Mouse (Mus musculus): ENCODE results near the gene P4ha1. TPM values are rescaled to one million over a fixed set of nuclear protein-coding genes. Genes with fewer than 3 reads are reported as not detected.

Gene P4ha1
- polyA plus RNA-seq, 1 experiment, result 7.1 TPM

DNA sequence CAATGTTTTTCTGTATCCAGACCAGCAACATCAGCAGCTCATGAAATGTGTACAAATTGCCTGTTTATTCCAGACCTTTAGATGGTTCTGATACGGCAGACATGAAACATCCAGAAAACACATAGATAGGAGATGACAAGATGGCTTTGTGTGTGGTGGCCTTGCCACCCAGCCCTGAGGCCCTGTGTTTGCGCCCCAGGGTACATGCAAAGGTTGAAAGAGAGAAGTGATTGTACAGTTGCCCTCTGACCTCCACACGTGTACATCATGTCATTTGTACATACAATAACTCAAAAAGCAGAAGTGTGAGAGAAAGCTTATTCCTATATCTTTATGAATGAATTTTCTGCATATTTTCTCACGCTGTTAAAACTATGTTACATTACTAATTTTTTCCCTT is 10.3 kb downstream of the P4ha1 start:
- DNase-seq (ENCODE audit: low read depth in 1 of 2, low spot score in 2 of 2), result no peak
- WGBS, result 64% methylated on average over 4 of the region's 4 CpGs
- Histone ChIP-seq H3K4me3 (ENCODE audit: extremely low read depth, insufficient read depth, insufficient read length) (no peak overlapping the region), H3K27ac (ENCODE audit: insufficient read depth, low read length) (no peak overlapping the region), H3K27me3 (ENCODE audit: control insufficient read depth, insufficient read depth, low read length) (no peaks in the 10 kb centered on the region), H3K36me3 (ENCODE audit: control insufficient read depth, insufficient read depth, low read length) (no peaks in the 10 kb centered on the region), H3K4me1 (ENCODE audit: control insufficient read depth, insufficient read depth, insufficient read length) (peaks cover 12% of the 10 kb centered on the region)
- TF ChIP-seq POLR2A (IDR thresholded peaks at IDR 0.05; ENCODE audit: low read depth, low read length), result no peak
- TF ChIP-seq CTCF (IDR thresholded peaks at IDR 0.05; ENCODE audit: extremely low read depth, insufficient read depth, insufficient read length, insufficient replicate concordance), result no peak

GRCm38 (mm10) chr10:59334899-59335798 is 12.1 kb downstream of the P4ha1 start:
- no peak overlapping the region for H3K4me3 ChIP-seq (ENCODE audit: extremely low read depth, insufficient read depth, insufficient read length)
- DNase-seq (ENCODE audit: low read depth in 1 of 2, low spot score in 2 of 2), result no peak
- no peak for TF ChIP-seq POLR2A (IDR thresholded peaks at IDR 0.05; ENCODE audit: low read depth, low read length)
- TF ChIP-seq CTCF (IDR thresholded peaks at IDR 0.05; ENCODE audit: extremely low read depth, insufficient read depth, insufficient read length, insufficient replicate concordance), result no peak
- H3K36me3 ChIP-seq (ENCODE audit: control insufficient read depth, insufficient read depth, low read length), result peaks cover 2% of the 10 kb centered on the region
- WGBS, result 23% methylated on average over 4 of the region's 4 CpGs
- H3K4me1 ChIP-seq (ENCODE audit: control insufficient read depth, insufficient read depth, insufficient read length), result peaks cover 12% of the 10 kb centered on the region
- peak overlapping the region; percentile 34 for H3K27ac ChIP-seq (ENCODE audit: insufficient read depth, low read length)
- no peaks in the 10 kb centered on the region for H3K27me3 ChIP-seq (ENCODE audit: control insufficient read depth, insufficient read depth, low read length)

- Histone ChIP-seq H3K27ac (ENCODE audit: insufficient read depth, low read length) (no peak overlapping the region), H3K4me3 (ENCODE audit: extremely low read depth, insufficient read depth, insufficient read length) (no peak overlapping the region), H3K27me3 (ENCODE audit: control insufficient read depth, insufficient read depth, low read length) (no peaks in the 10 kb centered on the region), H3K36me3 (ENCODE audit: control insufficient read depth, insufficient read depth, low read length) (peaks cover 2% of the 10 kb centered on the region), H3K4me1 (ENCODE audit: control insufficient read depth, insufficient read depth, insufficient read length) (peaks cover 12% of the 10 kb centered on the region)
- DNase-seq (ENCODE audit: low read depth in 1 of 2, low spot score in 2 of 2), result no peak
- no peak for TF ChIP-seq CTCF (IDR thresholded peaks at IDR 0.05; ENCODE audit: extremely low read depth, insufficient read depth, insufficient read length, insufficient replicate concordance)
- no peak for TF ChIP-seq POLR2A (IDR thresholded peaks at IDR 0.05; ENCODE audit: low read depth, low read length)
- 91% methylated on average over 2 of the region's 2 CpGs for WGBS
These were observed 13.0 kb downstream of the P4ha1 start for GRCm38 (mm10) chr10:59336124-59336523.

GRCm38 (mm10) chr10:59346560-59346959 is 23.5 kb downstream of the P4ha1 start:
- no peaks in the 10 kb centered on the region for H3K27me3 ChIP-seq (ENCODE audit: control insufficient read depth, insufficient read depth, low read length)
- no peak overlapping the region for H3K27ac ChIP-seq (ENCODE audit: insufficient read depth, low read length)
- no peak overlapping the region for H3K4me3 ChIP-seq (ENCODE audit: extremely low read depth, insufficient read depth, insufficient read length)
- H3K4me1 ChIP-seq (ENCODE audit: control insufficient read depth, insufficient read depth, insufficient read length), result no peaks in the 10 kb centered on the region
- H3K36me3 ChIP-seq (ENCODE audit: control insufficient read depth, insufficient read depth, low read length), result peaks cover 12% of the 10 kb centered on the region
- WGBS, result 100% methylated on average over 2 of the region's 2 CpGs
- no peak for DNase-seq (ENCODE audit: low read depth in 1 of 2, low spot score in 2 of 2)
- no peak for TF ChIP-seq POLR2A (IDR thresholded peaks at IDR 0.05; ENCODE audit: low read depth, low read length)
- TF ChIP-seq CTCF (IDR thresholded peaks at IDR 0.05; ENCODE audit: extremely low read depth, insufficient read depth, insufficient read length, insufficient replicate concordance), result no peak

DNA sequence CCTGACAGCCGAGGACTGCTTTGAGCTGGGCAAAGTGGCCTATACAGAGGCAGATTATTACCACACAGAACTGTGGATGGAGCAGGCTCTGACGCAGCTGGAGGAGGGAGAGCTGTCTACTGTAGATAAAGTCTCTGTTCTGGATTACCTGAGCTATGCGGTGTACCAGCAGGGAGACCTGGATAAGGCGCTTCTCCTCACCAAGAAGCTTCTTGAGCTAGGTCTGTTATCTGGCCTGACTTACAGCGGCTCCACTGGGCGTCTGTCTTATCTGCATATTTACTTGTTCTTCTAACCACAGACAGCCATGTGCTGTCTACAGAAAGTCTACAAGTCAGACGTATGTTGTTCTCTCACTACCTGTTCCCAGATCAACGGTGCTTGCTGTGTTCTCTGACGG is 25.1 kb downstream of the P4ha1 start:
- WGBS, result 83% methylated on average over 9 of the region's 9 CpGs
- H3K4me3 ChIP-seq (ENCODE audit: extremely low read depth, insufficient read depth, insufficient read length), result no peak overlapping the region
- TF ChIP-seq POLR2A (IDR thresholded peaks at IDR 0.05; ENCODE audit: low read depth, low read length) (no peak), CTCF (IDR thresholded peaks at IDR 0.05; ENCODE audit: extremely low read depth, insufficient read depth, insufficient read length, insufficient replicate concordance) (no peak)
- H3K4me1 ChIP-seq (ENCODE audit: control insufficient read depth, insufficient read depth, insufficient read length), result no peaks in the 10 kb centered on the region
- H3K27ac ChIP-seq (ENCODE audit: insufficient read depth, low read length), result no peak overlapping the region
- no peaks in the 10 kb centered on the region for H3K27me3 ChIP-seq (ENCODE audit: control insufficient read depth, insufficient read depth, low read length)
- H3K36me3 ChIP-seq (ENCODE audit: control insufficient read depth, insufficient read depth, low read length), result peaks cover 16% of the 10 kb centered on the region
- no peak for DNase-seq (ENCODE audit: low read depth in 1 of 2, low spot score in 2 of 2)

GRCm38 (mm10) chr10:59349536-59349935 is 26.4 kb downstream of the P4ha1 start:
- Histone ChIP-seq H3K36me3 (ENCODE audit: control insufficient read depth, insufficient read depth, low read length) (peaks cover 16% of the 10 kb centered on the region), H3K27ac (ENCODE audit: insufficient read depth, low read length) (no peak overlapping the region), H3K27me3 (ENCODE audit: control insufficient read depth, insufficient read depth, low read length) (no peaks in the 10 kb centered on the region), H3K4me1 (ENCODE audit: control insufficient read depth, insufficient read depth, insufficient read length) (no peaks in the 10 kb centered on the region), H3K4me3 (ENCODE audit: extremely low read depth, insufficient read depth, insufficient read length) (no peak overlapping the region)
- TF ChIP-seq CTCF (IDR thresholded peaks at IDR 0.05; ENCODE audit: extremely low read depth, insufficient read depth, insufficient read length, insufficient replicate concordance) (no peak), POLR2A (IDR thresholded peaks at IDR 0.05; ENCODE audit: low read depth, low read length) (no peak)
- 69% methylated on average over 2 of the region's 2 CpGs for WGBS
- no peak for DNase-seq (ENCODE audit: low read depth in 1 of 2, low spot score in 2 of 2)

DNA sequence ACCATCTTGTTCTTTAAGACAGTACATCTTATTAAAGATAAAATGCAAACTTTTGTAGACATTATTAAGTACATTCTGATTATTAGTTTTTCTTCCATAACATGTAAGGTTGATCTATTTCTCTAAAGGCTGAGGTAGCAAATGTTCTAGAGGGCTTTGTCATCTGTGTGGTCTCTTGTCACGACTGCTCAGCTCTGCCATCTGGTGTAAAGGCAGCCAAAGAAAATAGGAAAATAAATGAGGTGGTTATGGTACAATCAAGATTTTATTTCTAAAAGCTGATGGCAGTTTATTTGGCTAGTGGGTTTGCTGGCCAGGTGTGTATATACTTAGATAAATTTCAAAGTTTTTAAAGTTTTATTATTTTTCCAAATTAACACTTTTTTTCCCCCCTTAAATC is 30.0 kb downstream of the P4ha1 start:
- Histone ChIP-seq H3K4me1 (ENCODE audit: control insufficient read depth, insufficient read depth, insufficient read length) (no peaks in the 10 kb centered on the region), H3K27ac (ENCODE audit: insufficient read depth, low read length) (no peak overlapping the region), H3K27me3 (ENCODE audit: control insufficient read depth, insufficient read depth, low read length) (no peaks in the 10 kb centered on the region), H3K36me3 (ENCODE audit: control insufficient read depth, insufficient read depth, low read length) (peaks cover 18% of the 10 kb centered on the region), H3K4me3 (ENCODE audit: extremely low read depth, insufficient read depth, insufficient read length) (no peak overlapping the region)
- WGBS, result 65% methylated on average over 1 of the region's 1 CpGs
- DNase-seq (ENCODE audit: low read depth in 1 of 2, low spot score in 2 of 2), result no peak
- TF ChIP-seq POLR2A (IDR thresholded peaks at IDR 0.05; ENCODE audit: low read depth, low read length) (no peak), CTCF (IDR thresholded peaks at IDR 0.05; ENCODE audit: extremely low read depth, insufficient read depth, insufficient read length, insufficient replicate concordance) (no peak)

Data from spleen, adult 2 months (tissue).